Mouse (Mus musculus) C3H10T1/2 (cell line): ENCODE results near the gene BC048403. TPM values are rescaled to one million over a fixed set of nuclear protein-coding genes. Genes with fewer than 3 reads are reported as not detected.

Source experiments
- polyA plus RNA-seq, 2 experiments: library from polyadenylated mRNA; unstranded; fragments of >200 nt; fragmentation: generic; extraction: Trizol; gene quantifications; one replicate each; pipeline ENCODE4 v1.2.1; 2012; ENCODE audit warnings: missing spikeins in 2 of 2

The BC048403 gene
- polyA plus RNA-seq, result 1 to 10 TPM in 1 of 2 experiments, under 1 TPM in 1; 0.46 to 2.7 TPM

DNA sequence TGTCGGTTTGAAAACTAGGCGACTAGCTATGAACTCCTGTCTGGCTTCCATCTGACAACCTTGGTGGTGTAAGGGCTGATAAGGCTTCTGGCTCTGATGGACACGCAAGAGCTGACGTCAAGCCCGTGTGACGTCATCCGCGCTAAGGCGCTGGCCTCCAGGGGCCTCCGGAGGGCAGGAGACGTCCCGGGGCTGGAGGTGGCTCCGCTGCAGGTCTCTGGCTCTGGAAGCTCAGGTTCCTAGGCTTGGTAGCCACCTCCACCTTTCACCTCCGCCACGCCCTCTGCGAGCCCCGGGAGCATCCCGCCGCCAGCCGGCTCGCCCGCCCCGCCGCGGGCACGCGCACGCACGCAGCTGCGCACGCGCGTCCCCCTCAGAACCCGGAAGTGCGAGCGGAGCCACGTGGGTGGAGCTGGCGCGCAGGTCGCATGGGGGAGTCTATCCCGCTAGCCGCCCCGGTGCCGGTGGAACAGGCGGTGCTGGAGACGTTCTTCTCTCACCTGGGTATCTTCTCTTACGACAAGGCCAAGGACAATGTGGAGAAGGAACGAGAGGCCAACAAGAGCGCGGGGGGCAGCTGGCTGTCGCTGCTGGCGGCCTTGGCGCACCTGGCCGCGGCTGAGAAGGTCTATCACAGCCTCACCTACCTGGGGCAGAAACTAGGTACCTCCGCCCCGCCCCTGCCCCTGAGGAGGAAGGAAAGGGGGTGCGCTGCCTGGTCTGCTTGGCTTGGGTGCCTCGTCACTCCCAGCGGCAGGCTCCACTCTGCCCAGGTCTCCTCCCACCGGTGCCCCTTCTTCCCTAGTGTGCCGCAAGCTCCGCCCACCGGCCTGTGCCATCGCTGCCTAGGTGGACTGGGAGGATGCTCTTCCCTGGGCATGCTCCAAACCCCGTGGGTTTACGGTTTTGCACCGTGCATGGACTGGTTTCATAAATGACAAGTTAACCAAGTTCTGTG, at the start of gene BC048403:
Gene BC048403 (plus strand): TSS at position 390 of the 958 bp plus-strand sequence.

Other genes with a start within 250 kb of the BC048403 start
- 10 to 100 TPM in 1 of 2 experiments, under 1 TPM in 1; 0.96 to 10.5 TPM for gene Tbk1, start 153.2 kb upstream of the BC048403 start, polyA plus RNA-seq
- gene Xpot, start 113.6 kb upstream of the BC048403 start, polyA plus RNA-seq, result 10 to 100 TPM in 1 of 2 experiments, 1 to 10 TPM in 1; 8.1 to 22.0 TPM
- not detected for gene D930020B18Rik, start 98.3 kb upstream of the BC048403 start, polyA plus RNA-seq